Mouse (Mus musculus): Measurements from ENCODE around the gene Gm45213. TPM values are rescaled to one million over a fixed set of nuclear protein-coding genes. Genes with fewer than 3 reads are reported as not detected.
A peak's percentile ranks its signal among the peaks of the same experiment; 100 is the strongest.

Gene Gm45213
- polyA plus RNA-seq, 2 experiments = not detected

- DNase-seq (ENCODE audit: low read depth in 3 of 3, low spot score in 3 of 3) (no peak), ATAC-seq (ENCODE audit: insufficient read depth) (no peak)
- no peaks in the 10 kb centered on the region for H3K9me3 ChIP-seq (ENCODE audit: control insufficient read depth, low read length)
- H3K9ac ChIP-seq (replicated peaks) = peak overlapping the region; percentile 68
- peaks cover 10 to 13% of the 10 kb centered on the region in 2 experiments for H3K4me1 ChIP-seq (replicated peaks; ENCODE audit: control insufficient read depth in 2 of 2, insufficient read depth in 2 of 2, low read length in 1 of 2)
- peak overlapping the region; percentile 76 to 78 for H3K4me3 ChIP-seq (ENCODE audit: insufficient read depth in 1 of 2, low read depth in 2 of 2, low read length in 2 of 2)
- H3K36me3 ChIP-seq (replicated peaks; ENCODE audit: control insufficient read depth, insufficient read depth, low read depth) = peaks cover 24% of the 10 kb centered on the region
- no peak for TF ChIP-seq EP300 (IDR thresholded peaks at IDR 0.05; ENCODE audit: low read depth)
- no peak for TF ChIP-seq CTCF (IDR thresholded peaks at IDR 0.05; ENCODE audit: low read depth)
- 39% methylated on average over 5 of the region's 5 CpGs for WGBS (ENCODE audit: insufficient replicate concordance)
- H3K4me2 ChIP-seq (ENCODE audit: low read depth) = peak overlapping the region; percentile 89
- H3K27ac ChIP-seq = no peak overlapping the region
- no peaks in the 10 kb centered on the region for H3K27me3 ChIP-seq (ENCODE audit: control insufficient read depth, insufficient read depth, low read length)
Measured at GRCm38 (mm10) chr7:66080231-66080613, 36.8 kb downstream of the Gm45213 start.

DNA sequence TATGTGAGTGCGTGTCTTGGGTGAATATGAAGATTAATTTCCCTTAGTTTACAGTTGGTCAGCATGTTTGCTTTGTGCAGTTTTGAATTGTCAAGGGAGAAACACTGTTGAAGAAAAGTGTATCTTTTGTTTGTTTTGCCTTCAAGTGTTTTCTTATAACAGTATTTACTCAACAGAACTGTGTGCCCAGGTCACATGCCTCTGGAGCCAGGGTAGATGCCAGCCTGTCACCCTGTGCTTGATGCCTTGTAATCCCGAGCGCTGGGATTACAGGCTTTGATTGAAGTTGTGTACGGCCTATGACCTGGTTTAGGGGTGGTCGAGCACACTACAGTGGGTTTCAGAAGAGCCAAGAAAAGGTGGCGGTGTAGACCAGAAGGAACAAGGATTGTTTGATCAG is 40.4 kb downstream of the Gm45213 start:
- H3K4me2 ChIP-seq (ENCODE audit: low read depth) = no peak overlapping the region
- no peak for TF ChIP-seq CTCF (IDR thresholded peaks at IDR 0.05; ENCODE audit: low read depth)
- TF ChIP-seq EP300 (IDR thresholded peaks at IDR 0.05; ENCODE audit: low read depth) = no peak
- no peaks in the 10 kb centered on the region for H3K9me3 ChIP-seq (ENCODE audit: control insufficient read depth, low read length)
- H3K27ac ChIP-seq = no peak overlapping the region
- DNase-seq (ENCODE audit: low read depth in 3 of 3, low spot score in 3 of 3) (no peak), ATAC-seq (ENCODE audit: insufficient read depth) (no peak)
- H3K4me3 ChIP-seq (ENCODE audit: insufficient read depth in 1 of 2, low read depth in 2 of 2, low read length in 2 of 2) = no peak overlapping the region
- H3K27me3 ChIP-seq (ENCODE audit: control insufficient read depth, insufficient read depth, low read length) = no peaks in the 10 kb centered on the region
- H3K36me3 ChIP-seq (replicated peaks; ENCODE audit: control insufficient read depth, insufficient read depth, low read depth) = peaks cover 24% of the 10 kb centered on the region
- 78% methylated on average over 6 of the region's 6 CpGs for WGBS (ENCODE audit: insufficient replicate concordance)
- H3K9ac ChIP-seq (replicated peaks) = no peak overlapping the region
- H3K4me1 ChIP-seq (replicated peaks; ENCODE audit: control insufficient read depth in 2 of 2, insufficient read depth in 2 of 2, low read length in 1 of 2) = peaks cover 7 to 12% of the 10 kb centered on the region in 2 experiments

GRCm38 (mm10) chr7:66084546-66084945 is 41.1 kb downstream of the Gm45213 start:
- no peaks in the 10 kb centered on the region for H3K9me3 ChIP-seq (ENCODE audit: control insufficient read depth, low read length)
- peaks cover 5 to 8% of the 10 kb centered on the region in 2 experiments for H3K4me1 ChIP-seq (replicated peaks; ENCODE audit: control insufficient read depth in 2 of 2, insufficient read depth in 2 of 2, low read length in 1 of 2)
- H3K36me3 ChIP-seq (replicated peaks; ENCODE audit: control insufficient read depth, insufficient read depth, low read depth) = peaks cover 29% of the 10 kb centered on the region
- WGBS (ENCODE audit: insufficient replicate concordance) = 68% methylated on average over 7 of the region's 7 CpGs
- no peak overlapping the region for H3K4me3 ChIP-seq (ENCODE audit: insufficient read depth in 1 of 2, low read depth in 2 of 2, low read length in 2 of 2)
- no peaks in the 10 kb centered on the region for H3K27me3 ChIP-seq (ENCODE audit: control insufficient read depth, insufficient read depth, low read length)
- H3K27ac ChIP-seq = no peak overlapping the region
- H3K9ac ChIP-seq (replicated peaks) = no peak overlapping the region
- no peak for TF ChIP-seq CTCF (IDR thresholded peaks at IDR 0.05; ENCODE audit: low read depth)
- no peak for TF ChIP-seq EP300 (IDR thresholded peaks at IDR 0.05; ENCODE audit: low read depth)
- no peak for DNase-seq (ENCODE audit: low read depth in 3 of 3, low spot score in 3 of 3)
- H3K4me2 ChIP-seq (ENCODE audit: low read depth) = no peak overlapping the region
- no peak for ATAC-seq (ENCODE audit: insufficient read depth)

- TF ChIP-seq CTCF (IDR thresholded peaks at IDR 0.05; ENCODE audit: low read depth) (no peak), EP300 (IDR thresholded peaks at IDR 0.05; ENCODE audit: low read depth) (no peak)
- Histone ChIP-seq H3K4me3 (ENCODE audit: insufficient read depth in 1 of 2, low read depth in 2 of 2, low read length in 2 of 2) (no peak overlapping the region), H3K36me3 (replicated peaks; ENCODE audit: control insufficient read depth, insufficient read depth, low read depth) (peaks cover 29% of the 10 kb centered on the region), H3K4me1 (replicated peaks; ENCODE audit: control insufficient read depth in 2 of 2, insufficient read depth in 2 of 2, low read length in 1 of 2) (no peaks in the 10 kb centered on the region), H3K27me3 (ENCODE audit: control insufficient read depth, insufficient read depth, low read length) (no peaks in the 10 kb centered on the region), H3K4me2 (ENCODE audit: low read depth) (no peak overlapping the region), H3K9ac (replicated peaks) (no peak overlapping the region), H3K9me3 (ENCODE audit: control insufficient read depth, low read length) (no peaks in the 10 kb centered on the region), H3K27ac (no peak overlapping the region)
- WGBS (ENCODE audit: insufficient replicate concordance) = 83% methylated on average over 4 of the region's 4 CpGs
- DNase-seq (ENCODE audit: low read depth in 3 of 3, low spot score in 3 of 3) = no peak
- no peak for ATAC-seq (ENCODE audit: insufficient read depth)
Measured at GRCm38 (mm10) chr7:66087652-66088051, 44.2 kb downstream of the Gm45213 start.

DNA sequence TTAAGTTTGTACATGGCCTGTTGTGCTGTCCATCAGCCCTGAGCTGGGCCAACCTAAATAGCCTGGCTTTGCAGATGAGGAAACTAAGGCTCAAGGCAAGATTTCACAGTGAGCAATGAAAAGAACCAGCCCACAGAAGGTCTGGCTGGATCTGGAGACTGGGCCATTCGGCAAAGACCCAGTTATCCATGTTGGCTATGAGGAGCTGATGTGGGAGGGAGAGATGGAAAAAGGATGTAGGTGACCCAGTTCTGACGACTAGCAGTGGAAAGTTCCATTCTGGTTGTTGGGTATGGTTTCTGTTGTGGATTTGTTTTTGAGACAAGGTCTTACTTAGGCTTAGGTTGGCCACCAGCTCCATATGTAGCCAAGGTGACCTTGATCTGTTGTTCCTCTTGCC is 44.7 kb downstream of the Gm45213 start:
- H3K4me2 ChIP-seq (ENCODE audit: low read depth) = no peak overlapping the region
- ATAC-seq (ENCODE audit: insufficient read depth) = no peak
- H3K9me3 ChIP-seq (ENCODE audit: control insufficient read depth, low read length) = no peaks in the 10 kb centered on the region
- no peak overlapping the region for H3K9ac ChIP-seq (replicated peaks)
- no peak for TF ChIP-seq CTCF (IDR thresholded peaks at IDR 0.05; ENCODE audit: low read depth)
- TF ChIP-seq EP300 (IDR thresholded peaks at IDR 0.05; ENCODE audit: low read depth) = no peak
- no peaks in the 10 kb centered on the region for H3K4me1 ChIP-seq (replicated peaks; ENCODE audit: control insufficient read depth in 2 of 2, insufficient read depth in 2 of 2, low read length in 1 of 2)
- no peak for DNase-seq (ENCODE audit: low read depth in 3 of 3, low spot score in 3 of 3)
- H3K27ac ChIP-seq = no peak overlapping the region
- H3K27me3 ChIP-seq (ENCODE audit: control insufficient read depth, insufficient read depth, low read length) = no peaks in the 10 kb centered on the region
- 68% methylated on average over 2 of the region's 2 CpGs for WGBS (ENCODE audit: insufficient replicate concordance)
- H3K4me3 ChIP-seq (ENCODE audit: insufficient read depth in 1 of 2, low read depth in 2 of 2, low read length in 2 of 2) = no peak overlapping the region
- peaks cover 29% of the 10 kb centered on the region for H3K36me3 ChIP-seq (replicated peaks; ENCODE audit: control insufficient read depth, insufficient read depth, low read depth)

Data from liver, embryonic 14.5 days (tissue).